Mouse (Mus musculus) bone marrow macrophage, adult 2 months (primary cell): ENCODE measurements at regions not wholly inside any gene's neighbourhood (a gene's known extent, or its start where the extent isn't known, plus 50 kb on each side); places are given as distances from the start of the nearest gene placed in this dataset.

Experiments used
- H3K27ac ChIP-seq: 2 replicates; pipeline ENCODE4 v1.5.1; 2012; ENCODE audit warnings: low read depth, low read length; ENCODE audit not compliant: insufficient read depth
- H3K4me1 ChIP-seq: 2 replicates; pipeline ENCODE4 v1.6.1; 2012; ENCODE audit warnings: low read length; ENCODE audit not compliant: control insufficient read depth, insufficient read depth
- H3K4me3 ChIP-seq: 2 replicates; pipeline ENCODE4 v1.5.1; 2012; ENCODE audit warnings: mild to moderate bottlenecking, low read length, moderate library complexity; ENCODE audit not compliant: insufficient read depth
- CTCF ChIP-seq: IDR thresholded peaks from 2 replicates; pipeline ENCODE4 v1.5.1; 2012; ENCODE audit warnings: low read depth, mild to moderate bottlenecking, low read length, moderate library complexity
- POLR2A ChIP-seq: IDR thresholded peaks from 2 replicates; pipeline ENCODE4 v1.6.1; 2012; ENCODE audit warnings: mild to moderate bottlenecking, low read depth, low read length, borderline replicate concordance

- Histone ChIP-seq H3K27ac (no peak overlapping the region), H3K4me3 (no peak overlapping the region), H3K4me1 (no peaks in the 10 kb centered on the region)
- no peak for TF ChIP-seq CTCF
- no peak for TF ChIP-seq POLR2A
These were observed 146.0 kb downstream of the H2afy start for GRCm38 (mm10) chr13:55990186-55990585.

GRCm38 (mm10) chr13:55989401-55989800 is 146.8 kb downstream of the H2afy start:
- Histone ChIP-seq H3K4me3 (no peak overlapping the region), H3K4me1 (no peaks in the 10 kb centered on the region), H3K27ac (no peak overlapping the region)
- TF ChIP-seq CTCF (no peak), POLR2A (no peak)

- Histone ChIP-seq H3K27ac (no peak overlapping the region), H3K4me3 (no peak overlapping the region), H3K4me1 (no peaks in the 10 kb centered on the region)
- TF ChIP-seq POLR2A (no peak), CTCF (no peak)
These were observed 149.4 kb upstream of the Pitx1 start for GRCm38 (mm10) chr13:55985396-55985795.

- Histone ChIP-seq H3K4me3 (no peak overlapping the region), H3K4me1 (no peaks in the 10 kb centered on the region), H3K27ac (no peak overlapping the region)
- TF ChIP-seq CTCF, result no peak
- TF ChIP-seq POLR2A, result no peak
These were observed 148.8 kb upstream of the Pitx1 start for GRCm38 (mm10) chr13:55984772-55985171.

GRCm38 (mm10) chr13:55983851-55984250 is 147.9 kb upstream of the Pitx1 start:
- Histone ChIP-seq H3K4me3 (no peak overlapping the region), H3K4me1 (no peaks in the 10 kb centered on the region), H3K27ac (no peak overlapping the region)
- no peak for TF ChIP-seq POLR2A
- TF ChIP-seq CTCF, result no peak

GRCm38 (mm10) chr13:55981041-55981440 is 145.0 kb upstream of the Pitx1 start:
- Histone ChIP-seq H3K4me3 (no peak overlapping the region), H3K27ac (no peak overlapping the region)
- no peak for TF ChIP-seq POLR2A
- no peak for TF ChIP-seq CTCF

GRCm38 (mm10) chr13:55977902-55978301 is 141.9 kb upstream of the Pitx1 start:
- Histone ChIP-seq H3K4me1 (no peaks in the 10 kb centered on the region), H3K4me3 (no peak overlapping the region), H3K27ac (no peak overlapping the region)
- TF ChIP-seq CTCF, result no peak
- no peak for TF ChIP-seq POLR2A

More at GRCm38 (mm10) chr13:55981041-55981440, 145.0 kb upstream of the Pitx1 start:
- H3K4me1 ChIP-seq, result no peaks in the 10 kb centered on the region

- H3K4me1 ChIP-seq, result no peaks in the 10 kb centered on the region
- TF ChIP-seq POLR2A (no peak), CTCF (no peak)
- no peak overlapping the region for H3K27ac ChIP-seq
- H3K4me3 ChIP-seq, result no peak overlapping the region
These were observed 141.0 kb upstream of the Pitx1 start for GRCm38 (mm10) chr13:55976911-55977381.

- H3K4me3 ChIP-seq, result no peak overlapping the region
- no peak overlapping the region for H3K27ac ChIP-seq
- H3K4me1 ChIP-seq, result no peaks in the 10 kb centered on the region
- TF ChIP-seq CTCF, result no peak
These were observed 138.1 kb upstream of the Pitx1 start for GRCm38 (mm10) chr13:55974105-55974504.

- Histone ChIP-seq H3K4me1 (no peaks in the 10 kb centered on the region), H3K4me3 (no peak overlapping the region), H3K27ac (no peak overlapping the region)
- TF ChIP-seq POLR2A, result no peak
- no peak for TF ChIP-seq CTCF
These were observed 134.7 kb upstream of the Pitx1 start for GRCm38 (mm10) chr13:55970687-55971086.

GRCm38 (mm10) chr13:55969473-55969872 is 133.5 kb upstream of the Pitx1 start:
- TF ChIP-seq CTCF, result no peak
- TF ChIP-seq POLR2A, result no peak
- Histone ChIP-seq H3K4me1 (no peaks in the 10 kb centered on the region), H3K27ac (no peak overlapping the region), H3K4me3 (no peak overlapping the region)
